Mouse (Mus musculus): ENCODE measurements around the gene Slc27a2. TPM values are rescaled to one million over a fixed set of nuclear protein-coding genes. Genes with fewer than 3 reads are reported as not detected.

The Slc27a2 gene
- polyA plus RNA-seq, 1 experiment from 2014 or later = 5.2 TPM

- Histone ChIP-seq H3K9me3 (no peaks in the 10 kb centered on the region), H3K9ac (no peak overlapping the region), H3K4me3 (replicated peaks) (no peak overlapping the region), H3K4me2 (no peak overlapping the region), H3K27me3 (no peaks in the 10 kb centered on the region), H3K27ac (no peak overlapping the region), H3K4me1 (no peaks in the 10 kb centered on the region), H3K36me3 (replicated peaks) (no peaks in the 10 kb centered on the region)
- whole genome bisulfite sequencing = 88% methylated on average over 8 of the region's 8 CpGs
- ATAC-seq (ENCODE audit: low FRiP score) = no peak
Observed at GRCm38 (mm10) chr2:126527461-126527860, 24.7 kb upstream of the Slc27a2 start.

GRCm38 (mm10) chr2:126530581-126530980 is 21.6 kb upstream of the Slc27a2 start:
- H3K27ac ChIP-seq = no peak overlapping the region
- H3K36me3 ChIP-seq (replicated peaks) = no peaks in the 10 kb centered on the region
- no peak for ATAC-seq (ENCODE audit: low FRiP score)
- H3K9ac ChIP-seq = no peak overlapping the region
- H3K4me2 ChIP-seq = no peak overlapping the region
- H3K9me3 ChIP-seq = no peaks in the 10 kb centered on the region
- no peak overlapping the region for H3K4me3 ChIP-seq (replicated peaks)
- H3K27me3 ChIP-seq = no peaks in the 10 kb centered on the region
- 75% methylated on average over 3 of the region's 3 CpGs for WGBS
- no peaks in the 10 kb centered on the region for H3K4me1 ChIP-seq

- Histone ChIP-seq H3K9ac (no peak overlapping the region), H3K9me3 (no peaks in the 10 kb centered on the region), H3K4me3 (replicated peaks) (no peak overlapping the region), H3K27me3 (no peaks in the 10 kb centered on the region), H3K4me2 (no peak overlapping the region), H3K4me1 (no peaks in the 10 kb centered on the region), H3K27ac (no peak overlapping the region), H3K36me3 (replicated peaks) (no peaks in the 10 kb centered on the region)
- no peak for ATAC-seq (ENCODE audit: low FRiP score)
Observed at GRCm38 (mm10) chr2:126537654-126538053, 14.6 kb upstream of the Slc27a2 start.

GRCm38 (mm10) chr2:126540390-126540925 is 11.7 kb upstream of the Slc27a2 start:
- Histone ChIP-seq H3K9me3 (no peaks in the 10 kb centered on the region), H3K4me2 (no peak overlapping the region), H3K27me3 (no peaks in the 10 kb centered on the region), H3K27ac (no peak overlapping the region), H3K36me3 (replicated peaks) (no peaks in the 10 kb centered on the region), H3K4me1 (no peaks in the 10 kb centered on the region), H3K9ac (no peak overlapping the region), H3K4me3 (replicated peaks) (no peak overlapping the region)
- no peak for ATAC-seq (ENCODE audit: low FRiP score)
- 82% methylated on average over 6 of the region's 6 CpGs for WGBS

- WGBS = 95% methylated on average over 5 of the region's 5 CpGs
- no peak overlapping the region for H3K4me3 ChIP-seq (replicated peaks)
- no peak overlapping the region for H3K9ac ChIP-seq
- no peak overlapping the region for H3K27ac ChIP-seq
- no peaks in the 10 kb centered on the region for H3K27me3 ChIP-seq
- no peaks in the 10 kb centered on the region for H3K9me3 ChIP-seq
- no peak overlapping the region for H3K4me2 ChIP-seq
- no peak for ATAC-seq (ENCODE audit: low FRiP score)
- no peaks in the 10 kb centered on the region for H3K4me1 ChIP-seq
- H3K36me3 ChIP-seq (replicated peaks) = no peaks in the 10 kb centered on the region
Observed at GRCm38 (mm10) chr2:126542211-126542610, 10.0 kb upstream of the Slc27a2 start.

- ATAC-seq (ENCODE audit: low FRiP score) = no peak
- no peaks in the 10 kb centered on the region for H3K4me1 ChIP-seq
- H3K4me3 ChIP-seq (replicated peaks) = no peak overlapping the region
- no peak overlapping the region for H3K27ac ChIP-seq
- no peaks in the 10 kb centered on the region for H3K36me3 ChIP-seq (replicated peaks)
- 75% methylated on average over 5 of the region's 5 CpGs for WGBS
- 0 out of 2 replicates have a peak, but pooled peaks cover 5% of the 10 kb centered on the region for H3K27me3 ChIP-seq
- H3K9me3 ChIP-seq = no peaks in the 10 kb centered on the region
- no peak overlapping the region for H3K4me2 ChIP-seq
- H3K9ac ChIP-seq = no peak overlapping the region
Observed at GRCm38 (mm10) chr2:126545297-126545696, 6.9 kb upstream of the Slc27a2 start.

GRCm38 (mm10) chr2:126546392-126546791 is 5.8 kb upstream of the Slc27a2 start:
- Histone ChIP-seq H3K9ac (no peak overlapping the region), H3K4me1 (no peaks in the 10 kb centered on the region)

GRCm38 (mm10) chr2:126549681-126550080 is 2.5 kb upstream of the Slc27a2 start:
- 89% methylated on average over 7 of the region's 7 CpGs for WGBS
- H3K27ac ChIP-seq = no peak overlapping the region
- peaks cover 14% of the 10 kb centered on the region for H3K4me1 ChIP-seq
- H3K9me3 ChIP-seq = no peaks in the 10 kb centered on the region
- H3K9ac ChIP-seq = no peak overlapping the region
- no peak overlapping the region for H3K4me2 ChIP-seq
- H3K36me3 ChIP-seq (replicated peaks) = no peaks in the 10 kb centered on the region
- H3K4me3 ChIP-seq (replicated peaks) = no peak overlapping the region
- no peak for ATAC-seq (ENCODE audit: low FRiP score)
- H3K27me3 ChIP-seq = peaks cover 46% of the 10 kb centered on the region

More at GRCm38 (mm10) chr2:126546392-126546791, 5.8 kb upstream of the Slc27a2 start:
- no peak overlapping the region for H3K27ac ChIP-seq
- H3K27me3 ChIP-seq = peaks cover 14% of the 10 kb centered on the region
- ATAC-seq (ENCODE audit: low FRiP score) = no peak
- no peaks in the 10 kb centered on the region for H3K9me3 ChIP-seq
- no peaks in the 10 kb centered on the region for H3K36me3 ChIP-seq (replicated peaks)
- WGBS = 88% methylated on average over 3 of the region's 3 CpGs
- H3K4me3 ChIP-seq (replicated peaks) = no peak overlapping the region
- no peak overlapping the region for H3K4me2 ChIP-seq

GRCm38 (mm10) chr2:126551244-126551890 is 840 bp upstream of the Slc27a2 start:
- WGBS = 67% methylated on average over 8 of the region's 8 CpGs
- Histone ChIP-seq H3K9me3 (no peaks in the 10 kb centered on the region), H3K4me3 (replicated peaks) (no peak overlapping the region), H3K9ac (no peak overlapping the region), H3K4me1 (peaks cover 14% of the 10 kb centered on the region), H3K36me3 (replicated peaks) (no peaks in the 10 kb centered on the region), H3K27me3 (peaks cover 52% of the 10 kb centered on the region), H3K27ac (no peak overlapping the region), H3K4me2 (no peak overlapping the region)
- ATAC-seq (ENCODE audit: low FRiP score) = no peak

GRCm38 (mm10) chr2:126551896-126552295 is 311 bp upstream of the Slc27a2 start:
- WGBS = 21% methylated on average over 5 of the region's 5 CpGs
- Histone ChIP-seq H3K9me3 (no peaks in the 10 kb centered on the region), H3K36me3 (replicated peaks) (no peaks in the 10 kb centered on the region), H3K27me3 (peaks cover 52% of the 10 kb centered on the region), H3K4me1 (peaks cover 14% of the 10 kb centered on the region), H3K4me2 (peak overlapping the region; percentile 98; the same call in 1 of the 2 replicates), H3K9ac (no peak overlapping the region), H3K27ac (no peak overlapping the region), H3K4me3 (replicated peaks) (no peak overlapping the region)
- no peak for ATAC-seq (ENCODE audit: low FRiP score)

GRCm38 (mm10) chr2:126553291-126553639 is 1.1 kb downstream of the Slc27a2 start:
- peaks cover 14% of the 10 kb centered on the region for H3K4me1 ChIP-seq
- H3K9ac ChIP-seq = peak overlapping the region; percentile 63
- no peaks in the 10 kb centered on the region for H3K9me3 ChIP-seq
- ATAC-seq (ENCODE audit: low FRiP score) = peak; percentile 63
- peak overlapping the region; percentile 98 for H3K4me2 ChIP-seq
- H3K4me3 ChIP-seq (replicated peaks) = peak overlapping the region; percentile 63
- H3K27ac ChIP-seq = no peak overlapping the region
- H3K36me3 ChIP-seq (replicated peaks) = no peaks in the 10 kb centered on the region
- H3K27me3 ChIP-seq = peaks cover 52% of the 10 kb centered on the region
- under 1% methylated on average over 26 of the region's 26 CpGs for WGBS

GRCm38 (mm10) chr2:126555533-126555932 is 3.3 kb downstream of the Slc27a2 start:
- H3K36me3 ChIP-seq (replicated peaks) = no peaks in the 10 kb centered on the region
- H3K4me2 ChIP-seq = no peak overlapping the region
- H3K27ac ChIP-seq = no peak overlapping the region
- H3K9me3 ChIP-seq = no peaks in the 10 kb centered on the region
- WGBS = 75% methylated on average over 5 of the region's 5 CpGs
- no peak overlapping the region for H3K4me3 ChIP-seq (replicated peaks)
- no peak for ATAC-seq (ENCODE audit: low FRiP score)
- peaks cover 14% of the 10 kb centered on the region for H3K4me1 ChIP-seq
- no peak overlapping the region for H3K9ac ChIP-seq
- peaks cover 45% of the 10 kb centered on the region for H3K27me3 ChIP-seq

- Histone ChIP-seq H3K9ac (no peak overlapping the region), H3K27ac (no peak overlapping the region), H3K4me2 (no peak overlapping the region), H3K9me3 (no peaks in the 10 kb centered on the region), H3K4me3 (replicated peaks) (no peak overlapping the region), H3K27me3 (peaks cover 2% of the 10 kb centered on the region; the same call in 1 of the 2 replicates), H3K36me3 (replicated peaks) (no peaks in the 10 kb centered on the region), H3K4me1 (no peaks in the 10 kb centered on the region)
- WGBS = 84% methylated on average over 1 of the region's 1 CpGs
- ATAC-seq (ENCODE audit: low FRiP score) = no peak
Observed at GRCm38 (mm10) chr2:126560094-126560493, 7.9 kb downstream of the Slc27a2 start.
